Mouse (Mus musculus): Measurements from ENCODE around the gene Rnf145. TPM values are rescaled to one million over a fixed set of nuclear protein-coding genes. Genes with fewer than 3 reads are reported as not detected.
A peak's percentile ranks its signal among the peaks of the same experiment; 100 is the strongest.

Gene Rnf145
- polyA plus RNA-seq, 1 experiment, result 43.3 TPM

GRCm38 (mm10) chr11:44530867-44531266 is 12.1 kb downstream of the Rnf145 start:
- Histone ChIP-seq H3K4me3 (ENCODE audit: insufficient read depth, low read length) (no peak overlapping the region), H3K27ac (ENCODE audit: insufficient read depth, low read depth, low read length) (no peak overlapping the region), H3K4me1 (ENCODE audit: control insufficient read depth, insufficient read depth, low read length) (peaks cover 22% of the 10 kb centered on the region)
- no peak for TF ChIP-seq CTCF (IDR thresholded peaks at IDR 0.05; ENCODE audit: low read depth, low read length)
- TF ChIP-seq POLR2A (IDR thresholded peaks at IDR 0.05; ENCODE audit: borderline replicate concordance, low read depth, low read length), result no peak

DNA sequence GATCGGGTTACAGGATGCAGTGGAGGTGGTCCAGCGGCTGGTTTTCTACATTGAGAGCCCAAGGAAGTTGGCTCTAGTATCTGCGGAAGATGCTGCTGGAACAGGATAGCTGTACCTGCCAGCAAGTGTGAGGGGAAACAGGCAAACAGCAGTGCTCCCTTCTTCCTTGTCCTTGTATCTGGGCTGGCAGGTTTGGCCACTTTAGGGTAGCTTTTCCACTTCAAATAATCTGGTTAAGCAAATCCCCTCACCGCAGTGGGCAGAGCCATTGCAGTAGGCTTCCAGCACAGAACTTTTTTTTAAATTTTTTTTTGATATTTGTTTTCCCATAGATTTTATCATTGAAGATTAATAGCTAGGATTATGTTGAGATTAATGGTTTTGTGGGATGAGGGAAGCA is 12.9 kb downstream of the Rnf145 start:
- Histone ChIP-seq H3K27ac (ENCODE audit: insufficient read depth, low read depth, low read length) (no peak overlapping the region), H3K4me3 (ENCODE audit: insufficient read depth, low read length) (no peak overlapping the region), H3K4me1 (ENCODE audit: control insufficient read depth, insufficient read depth, low read length) (peaks cover 19% of the 10 kb centered on the region)
- TF ChIP-seq CTCF (IDR thresholded peaks at IDR 0.05; ENCODE audit: low read depth, low read length) (no peak), POLR2A (IDR thresholded peaks at IDR 0.05; ENCODE audit: borderline replicate concordance, low read depth, low read length) (no peak)

- Histone ChIP-seq H3K27ac (ENCODE audit: insufficient read depth, low read depth, low read length) (no peak overlapping the region), H3K4me1 (ENCODE audit: control insufficient read depth, insufficient read depth, low read length) (peaks cover 21% of the 10 kb centered on the region), H3K4me3 (ENCODE audit: insufficient read depth, low read length) (no peak overlapping the region)
- TF ChIP-seq CTCF (IDR thresholded peaks at IDR 0.05; ENCODE audit: low read depth, low read length) (no peak), POLR2A (IDR thresholded peaks at IDR 0.05; ENCODE audit: borderline replicate concordance, low read depth, low read length) (no peak)
These were observed 14.3 kb downstream of the Rnf145 start for GRCm38 (mm10) chr11:44532846-44533781.

- Histone ChIP-seq H3K27ac (ENCODE audit: insufficient read depth, low read depth, low read length) (no peak overlapping the region), H3K4me3 (ENCODE audit: insufficient read depth, low read length) (no peak overlapping the region), H3K4me1 (ENCODE audit: control insufficient read depth, insufficient read depth, low read length) (peaks cover 28% of the 10 kb centered on the region)
- TF ChIP-seq CTCF (IDR thresholded peaks at IDR 0.05; ENCODE audit: low read depth, low read length), result no peak
- TF ChIP-seq POLR2A (IDR thresholded peaks at IDR 0.05; ENCODE audit: borderline replicate concordance, low read depth, low read length), result no peak
These were observed 16.4 kb downstream of the Rnf145 start for GRCm38 (mm10) chr11:44534999-44535750.

DNA sequence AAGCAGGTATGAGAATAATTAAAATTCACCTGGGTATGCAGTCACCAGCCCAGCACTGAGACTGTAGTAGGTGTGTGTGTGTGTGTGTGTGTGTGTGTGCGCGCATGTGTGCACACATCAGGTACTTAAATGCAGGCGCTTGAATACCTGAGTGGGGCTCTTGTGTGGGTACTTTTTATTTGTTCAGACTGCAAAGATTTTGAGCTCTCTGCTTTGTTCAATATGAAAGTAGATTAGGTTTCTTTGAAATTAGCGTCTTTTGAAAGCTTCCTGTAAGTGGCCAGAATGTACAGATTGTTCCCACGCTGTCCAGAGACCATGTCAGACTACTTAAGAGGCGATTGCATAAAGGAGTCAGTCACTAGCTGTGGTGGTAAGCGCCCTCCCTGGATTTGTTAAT is 18.6 kb downstream of the Rnf145 start:
- TF ChIP-seq POLR2A (IDR thresholded peaks at IDR 0.05; ENCODE audit: borderline replicate concordance, low read depth, low read length), result no peak
- TF ChIP-seq CTCF (IDR thresholded peaks at IDR 0.05; ENCODE audit: low read depth, low read length), result no peak
- no peak overlapping the region for H3K27ac ChIP-seq (ENCODE audit: insufficient read depth, low read depth, low read length)
- H3K4me1 ChIP-seq (ENCODE audit: control insufficient read depth, insufficient read depth, low read length), result peaks cover 38% of the 10 kb centered on the region
- no peak overlapping the region for H3K4me3 ChIP-seq (ENCODE audit: insufficient read depth, low read length)

- Histone ChIP-seq H3K4me1 (ENCODE audit: control insufficient read depth, insufficient read depth, low read length) (peaks cover 38% of the 10 kb centered on the region), H3K27ac (ENCODE audit: insufficient read depth, low read depth, low read length) (peak overlapping the region; percentile 5; the same call in 1 of the 2 replicates), H3K4me3 (ENCODE audit: insufficient read depth, low read length) (no peak overlapping the region)
- TF ChIP-seq CTCF (IDR thresholded peaks at IDR 0.05; ENCODE audit: low read depth, low read length) (no peak), POLR2A (IDR thresholded peaks at IDR 0.05; ENCODE audit: borderline replicate concordance, low read depth, low read length) (no peak)
These were observed 19.3 kb downstream of the Rnf145 start for GRCm38 (mm10) chr11:44538101-44538500.

DNA sequence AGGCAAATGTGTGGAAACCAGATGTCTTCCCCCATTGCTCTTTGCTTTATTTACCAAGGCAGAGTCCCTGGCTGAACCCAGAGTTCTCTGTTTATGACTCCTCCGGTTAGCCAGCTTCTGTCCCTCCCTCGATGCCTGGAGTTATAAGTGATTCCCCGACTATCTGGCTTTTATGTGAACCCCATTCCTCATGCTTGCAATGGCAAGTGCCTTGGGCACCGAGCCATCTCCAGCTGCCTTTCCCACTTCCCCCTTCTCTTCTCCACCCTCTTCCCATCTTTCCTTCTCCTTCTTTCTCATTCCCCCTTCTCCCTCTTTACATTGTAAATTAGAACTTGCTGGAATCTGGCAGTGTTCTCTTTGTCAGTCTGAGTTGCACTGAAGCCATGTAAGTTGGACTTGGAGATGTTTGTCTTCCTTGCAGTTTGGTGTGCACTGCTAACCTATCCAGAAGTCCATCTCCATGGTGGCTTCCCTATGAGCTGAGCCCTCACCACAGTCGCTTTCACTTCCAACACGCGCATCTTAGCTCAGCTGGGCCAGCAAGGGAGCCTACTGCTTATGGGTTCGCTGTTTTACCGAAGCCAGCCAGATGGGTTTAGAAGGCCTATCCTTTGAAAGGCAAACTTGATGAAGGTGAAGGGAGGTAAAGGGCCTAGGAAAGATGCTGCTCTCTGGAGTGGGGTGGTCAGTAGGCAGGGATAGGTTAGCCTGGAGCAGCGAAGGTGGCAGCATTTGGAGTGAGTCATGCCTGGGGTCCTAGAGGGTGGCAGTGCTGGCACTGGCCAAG is 19.9 kb downstream of the Rnf145 start:
- TF ChIP-seq POLR2A (IDR thresholded peaks at IDR 0.05; ENCODE audit: borderline replicate concordance, low read depth, low read length), result no peak
- TF ChIP-seq CTCF (IDR thresholded peaks at IDR 0.05; ENCODE audit: low read depth, low read length), result no peak
- H3K27ac ChIP-seq (ENCODE audit: insufficient read depth, low read depth, low read length), result peak overlapping the region; percentile 25

DNA sequence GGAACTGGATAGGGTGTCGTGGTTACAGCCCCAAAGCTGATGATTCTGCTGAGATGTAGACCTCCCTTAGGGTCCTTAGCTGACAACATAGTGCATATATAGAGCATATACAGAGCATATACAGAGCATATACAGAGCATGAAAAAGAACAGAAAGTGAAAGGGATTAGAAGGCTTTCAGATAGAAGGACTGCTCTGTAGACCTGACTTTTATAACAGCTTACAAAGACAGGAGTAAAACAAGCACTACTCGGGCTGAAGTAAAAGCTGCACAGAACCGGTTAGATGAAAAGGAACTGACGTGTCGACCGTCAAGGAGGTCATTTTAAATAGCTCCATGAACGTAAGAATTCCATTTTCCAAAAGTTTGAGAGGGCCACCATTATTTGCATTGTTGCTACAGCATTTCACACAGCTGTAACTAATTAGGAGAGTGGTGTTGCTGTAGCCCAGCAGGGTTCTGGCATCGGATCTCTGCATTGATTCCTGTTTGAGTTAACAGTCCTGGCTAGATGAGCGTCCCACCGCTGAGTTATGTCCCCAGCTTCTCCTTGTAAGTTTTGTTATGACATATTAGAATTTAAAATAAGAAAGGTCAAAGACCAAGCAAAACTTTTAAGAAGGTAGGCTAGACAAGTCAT is 20.6 kb downstream of the Rnf145 start:
- TF ChIP-seq CTCF (IDR thresholded peaks at IDR 0.05; ENCODE audit: low read depth, low read length) (no peak), POLR2A (IDR thresholded peaks at IDR 0.05; ENCODE audit: borderline replicate concordance, low read depth, low read length) (no peak)
- H3K4me3 ChIP-seq (ENCODE audit: insufficient read depth, low read length), result no peak overlapping the region
- peaks cover 47% of the 10 kb centered on the region for H3K4me1 ChIP-seq (ENCODE audit: control insufficient read depth, insufficient read depth, low read length)
- peak overlapping the region; percentile 25; the same call in 1 of the 2 replicates for H3K27ac ChIP-seq (ENCODE audit: insufficient read depth, low read depth, low read length)

More for the DNA sequence above, 19.9 kb downstream of the Rnf145 start:
- Histone ChIP-seq H3K4me3 (ENCODE audit: insufficient read depth, low read length) (no peak overlapping the region), H3K4me1 (ENCODE audit: control insufficient read depth, insufficient read depth, low read length) (peaks cover 41% of the 10 kb centered on the region)

DNA sequence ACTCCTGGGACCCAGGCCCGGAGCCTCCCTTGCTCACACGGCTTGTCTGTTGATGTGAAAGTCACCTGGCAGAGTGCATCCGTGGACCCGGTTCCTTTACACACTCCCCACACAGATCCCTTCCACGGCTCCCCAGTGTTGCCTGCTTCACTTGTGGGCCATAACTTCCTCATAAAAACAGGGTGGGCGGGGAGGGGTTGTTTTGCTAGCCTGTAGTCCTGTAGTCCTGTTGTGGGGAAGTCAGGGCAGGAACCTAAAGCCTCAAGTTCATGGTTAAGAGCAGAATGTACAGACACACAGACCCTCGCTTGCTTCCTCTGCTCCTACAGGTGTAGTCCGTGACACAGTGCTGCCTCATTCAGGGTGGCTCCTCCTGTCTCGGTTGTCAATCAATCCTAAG is 21.5 kb downstream of the Rnf145 start:
- peak overlapping the region; percentile 35; the same call in 1 of the 2 replicates for H3K27ac ChIP-seq (ENCODE audit: insufficient read depth, low read depth, low read length)
- H3K4me1 ChIP-seq (ENCODE audit: control insufficient read depth, insufficient read depth, low read length), result peaks cover 54% of the 10 kb centered on the region
- no peak overlapping the region for H3K4me3 ChIP-seq (ENCODE audit: insufficient read depth, low read length)
- no peak for TF ChIP-seq POLR2A (IDR thresholded peaks at IDR 0.05; ENCODE audit: borderline replicate concordance, low read depth, low read length)
- TF ChIP-seq CTCF (IDR thresholded peaks at IDR 0.05; ENCODE audit: low read depth, low read length), result 0 out of 2 replicates have a peak, but pooled peaks have one; percentile 6
